Mouse (Mus musculus) stomach, postnatal 0 days (tissue): ENCODE data around the gene Brca1. TPM values are rescaled to one million over a fixed set of nuclear protein-coding genes. Genes with fewer than 3 reads are reported as not detected.
A peak's percentile ranks its signal among the peaks of the same experiment; 100 is the strongest.

ENCODE experiments used
- ATAC-seq: fragments of 200-750 bp; cut with Nextera tagmentation; 2 replicates; pipeline ENCODE4 v1.8.0; 2017; ENCODE audit not compliant: low FRiP score, low TSS enrichment
- DNase-seq: peaks from one replicate; pipeline ENCODE4 v3.0.0-alpha.2; 2016; ENCODE audit warnings: low spot score
- H3K27ac ChIP-seq: fragments of 300-500 bp; sonication (generic); replicated peaks from 2 replicates; pipeline ENCODE4 v1.5.1; 2014; ENCODE audit warnings: mild to moderate bottlenecking, control low read depth
- H3K27me3 ChIP-seq: fragments of 300-500 bp; sonication (generic); 2 replicates; pipeline ENCODE4 v1.6.1; 2014; ENCODE audit warnings: low read length; ENCODE audit not compliant: control insufficient read depth, insufficient read depth
- H3K36me3 ChIP-seq: fragments of 300-500 bp; sonication (generic); 2 replicates; pipeline ENCODE4 v1.6.1; 2014; ENCODE audit warnings: low read length, mixed read lengths; ENCODE audit not compliant: control insufficient read depth, insufficient read depth
- H3K4me1 ChIP-seq: fragments of 300-500 bp; sonication (generic); replicated peaks from 2 replicates; pipeline ENCODE4 v1.6.1; 2014; ENCODE audit warnings: antibody characterized with exemption; ENCODE audit not compliant: control insufficient read depth, insufficient read depth
- H3K4me2 ChIP-seq: fragments of 300-500 bp; sonication (generic); replicated peaks from 2 replicates; pipeline ENCODE4 v1.6.1; 2014; ENCODE audit warnings: low read depth, mild to moderate bottlenecking, control low read depth, moderate library complexity
- H3K4me3 ChIP-seq: fragments of 300-500 bp; sonication (generic); 2 replicates; pipeline ENCODE4 v1.5.1; 2014; ENCODE audit warnings: low read depth, low read length, control low read depth
- H3K9ac ChIP-seq: fragments of 300-500 bp; sonication (generic); 2 replicates; pipeline ENCODE4 v1.6.1; 2014; ENCODE audit warnings: mild to moderate bottlenecking, low read length, control low read depth, mixed read lengths
- H3K9me3 ChIP-seq: fragments of 300-500 bp; sonication (generic); 2 replicates; pipeline ENCODE4 v1.6.1; 2016; ENCODE audit warnings: low read length; ENCODE audit not compliant: control insufficient read depth
- CTCF ChIP-seq: IDR thresholded peaks from 2 replicates; pipeline ENCODE4 v1.5.1; 2016; ENCODE audit warnings: antibody characterized with exemption, low read depth, mild to moderate bottlenecking, moderate library complexity
- EP300 ChIP-seq: optimal IDR thresholded peaks from 2 replicates; pipeline ENCODE3; 2016; ENCODE audit warnings: antibody characterized with exemption
- WGBS: fragments of 180-500 bp; shearing (Covaris S2); extraction: QIAGEN DNeasy Blood & Tissue Kit; methylation state at CpG from one replicate; pipeline ENCODE4 v1.1.7; 2014; 5-methylcytosine and 5-hydroxymethylcytosine counted together
- polyA plus RNA-seq: library from polyadenylated mRNA; unstranded; fragments of >200 nt; fragmentation: Nextera tagmentation; extraction: Ambion mirVana; gene quantifications from 2 replicates; pipeline ENCODE4 v1.2.1, GENCODE M21; 2015

The Brca1 gene
- polyA plus RNA-seq, 1 experiment from 2014 or later = 2.5 TPM

DNA sequence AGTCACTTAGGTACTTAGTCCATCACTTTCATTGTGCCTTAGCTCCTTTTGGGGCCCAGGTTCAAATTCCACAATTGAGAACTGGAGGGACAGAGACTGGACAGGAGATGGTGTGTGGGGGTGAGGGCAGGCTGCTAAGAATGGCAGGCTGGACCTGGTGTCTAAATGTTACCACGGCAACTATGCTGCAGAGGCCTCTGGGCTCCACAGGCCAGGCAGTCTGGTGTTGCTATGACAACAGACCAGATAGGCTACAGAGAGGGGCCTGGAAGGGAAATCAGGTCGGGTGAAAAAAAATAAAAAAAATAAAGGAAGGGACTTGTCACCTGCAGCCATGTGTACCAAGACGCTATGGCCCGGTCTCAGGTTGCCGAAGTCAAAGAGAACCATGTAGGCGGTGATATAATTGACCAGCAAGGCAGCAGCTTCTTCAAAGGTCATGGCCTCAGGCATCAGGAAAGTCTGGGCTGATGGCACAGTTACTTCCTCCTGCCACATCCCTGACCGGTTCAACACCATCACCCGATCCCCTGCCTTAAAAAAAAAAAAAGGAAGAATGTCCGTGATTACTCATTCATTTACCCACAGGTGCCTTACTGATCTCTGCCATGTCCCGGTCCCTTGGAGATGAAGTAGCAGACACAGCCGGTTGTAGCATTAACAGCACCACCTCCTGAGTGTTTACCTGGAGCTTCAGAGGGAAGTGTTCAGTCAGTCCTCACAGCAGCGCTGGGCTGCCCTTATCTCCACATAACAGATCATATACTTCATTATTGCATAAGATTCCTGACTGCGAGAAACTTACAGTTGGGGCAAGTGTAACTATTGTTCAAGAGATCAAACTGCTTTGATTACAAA lies 88.9 kb downstream of the Brca1 start:
- H3K4me2 ChIP-seq = no peak overlapping the region
- WGBS = 28% methylated on average over 13 of the region's 13 CpGs
- no peak for DNase-seq
- no peak overlapping the region for H3K4me3 ChIP-seq
- no peaks in the 10 kb centered on the region for H3K9me3 ChIP-seq
- H3K4me1 ChIP-seq = peaks cover 12% of the 10 kb centered on the region
- TF ChIP-seq CTCF = no peak
- TF ChIP-seq EP300 = no peak
- no peak for ATAC-seq
- no peaks in the 10 kb centered on the region for H3K27me3 ChIP-seq
- no peak overlapping the region for H3K9ac ChIP-seq
- no peak overlapping the region for H3K27ac ChIP-seq
- H3K36me3 ChIP-seq = peaks cover 22% of the 10 kb centered on the region

DNA sequence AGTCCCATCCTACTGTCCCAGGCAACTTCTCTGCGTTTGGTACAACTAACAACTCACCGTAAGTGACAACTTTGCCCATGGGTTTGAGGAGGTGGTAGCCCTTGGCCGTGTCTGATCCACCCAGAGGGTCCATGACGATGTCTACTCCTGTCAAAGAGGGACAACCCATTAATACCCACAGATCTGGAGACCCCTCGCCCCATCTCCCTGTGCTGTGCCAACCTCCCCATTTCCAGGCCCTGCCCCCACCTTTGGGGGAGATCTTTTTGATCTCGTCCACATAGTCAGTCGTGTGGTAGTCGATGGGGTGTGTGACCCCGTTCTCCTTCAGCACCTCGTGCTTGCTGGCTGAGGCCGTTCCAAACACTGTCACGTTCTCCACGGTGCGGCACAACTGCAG lies 89.6 kb downstream of the Brca1 start:
- WGBS = 80% methylated on average over 14 of the region's 14 CpGs
- Histone ChIP-seq H3K9me3 (no peaks in the 10 kb centered on the region), H3K4me3 (no peak overlapping the region), H3K36me3 (peaks cover 23% of the 10 kb centered on the region), H3K9ac (no peak overlapping the region), H3K4me2 (no peak overlapping the region), H3K27ac (no peak overlapping the region), H3K4me1 (peaks cover 12% of the 10 kb centered on the region), H3K27me3 (no peaks in the 10 kb centered on the region)
- TF ChIP-seq CTCF (no peak), EP300 (no peak)
- DNase-seq = no peak
- ATAC-seq = no peak

DNA sequence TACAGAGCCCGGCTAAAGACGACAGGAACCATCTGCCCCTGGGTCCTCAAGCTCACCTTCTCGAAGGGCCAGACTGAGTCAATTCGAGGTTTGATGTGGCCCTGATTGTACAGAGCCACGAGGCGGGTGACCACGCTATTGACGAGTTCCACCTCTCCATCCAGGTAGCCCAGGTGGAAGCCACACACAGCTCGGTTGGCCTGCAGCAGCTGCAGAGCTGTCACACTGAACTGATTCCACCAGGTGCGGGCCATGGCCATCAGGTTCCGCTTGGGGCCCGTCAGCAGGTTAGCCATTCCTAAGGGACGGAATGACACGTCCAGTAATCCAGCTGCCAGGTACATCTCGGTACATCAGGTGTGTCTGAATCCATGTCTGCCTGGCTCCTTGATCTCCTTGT lies 91.4 kb downstream of the Brca1 start:
- Histone ChIP-seq H3K36me3 (peaks cover 26% of the 10 kb centered on the region), H3K9ac (no peak overlapping the region), H3K4me1 (peaks cover 12% of the 10 kb centered on the region), H3K27me3 (no peaks in the 10 kb centered on the region), H3K4me3 (no peak overlapping the region), H3K9me3 (no peaks in the 10 kb centered on the region), H3K4me2 (no peak overlapping the region), H3K27ac (no peak overlapping the region)
- TF ChIP-seq CTCF (no peak), EP300 (no peak)
- DNase-seq (no peak), ATAC-seq (no peak)
- 79% methylated on average over 15 of the region's 15 CpGs for WGBS

DNA sequence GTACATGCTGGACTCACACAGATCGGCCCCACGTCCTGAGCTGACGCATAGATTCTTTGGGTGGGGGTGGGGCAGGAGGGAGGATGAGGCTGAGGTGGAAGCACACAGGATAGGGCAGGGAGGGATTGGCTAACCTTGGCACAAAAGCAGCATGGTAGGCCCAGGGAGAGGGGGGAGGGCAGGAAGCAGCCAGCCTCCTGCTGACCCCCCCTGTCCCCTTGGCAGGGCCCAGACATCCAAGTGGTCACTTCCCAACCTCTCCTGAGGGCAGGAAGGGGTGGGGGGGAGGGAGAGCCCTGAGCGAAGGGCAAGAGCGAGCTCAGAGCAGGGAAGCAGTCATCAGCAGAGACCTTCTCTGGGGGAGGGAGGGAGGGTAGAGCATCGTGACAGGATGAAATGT lies 92.0 kb downstream of the Brca1 start:
- Histone ChIP-seq H3K9ac (no peak overlapping the region), H3K36me3 (peaks cover 26% of the 10 kb centered on the region), H3K4me2 (no peak overlapping the region), H3K4me3 (no peak overlapping the region), H3K27me3 (no peaks in the 10 kb centered on the region), H3K4me1 (peaks cover 12% of the 10 kb centered on the region), H3K9me3 (no peaks in the 10 kb centered on the region), H3K27ac (no peak overlapping the region)
- TF ChIP-seq CTCF (no peak), EP300 (no peak)
- ATAC-seq (peak; percentile 22; the same call in 1 of the 2 replicates), DNase-seq (no peak)
- 59% methylated on average over 3 of the region's 6 CpGs for WGBS

DNA sequence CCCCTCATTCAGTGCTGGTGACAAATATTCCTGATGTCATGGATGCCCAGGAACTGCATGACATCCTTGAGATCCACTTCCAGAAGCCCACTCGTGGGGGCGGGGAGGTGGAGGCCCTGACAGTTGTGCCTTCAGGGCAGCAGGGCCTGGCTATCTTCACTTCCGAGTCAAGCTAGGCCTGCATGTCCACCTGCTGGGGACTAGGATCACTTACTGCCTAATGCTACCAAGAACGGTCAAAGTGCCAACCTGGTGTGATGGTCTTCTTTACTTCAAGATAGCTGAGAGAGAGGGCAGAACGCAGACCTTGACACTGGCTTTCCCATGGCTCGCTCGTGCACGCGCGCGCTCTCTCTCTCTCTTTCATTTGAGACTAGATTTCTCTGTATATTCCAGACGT lies 93.5 kb downstream of the Brca1 start:
- ATAC-seq (no peak), DNase-seq (no peak)
- Histone ChIP-seq H3K4me2 (no peak overlapping the region), H3K9ac (no peak overlapping the region), H3K4me1 (peaks cover 6% of the 10 kb centered on the region; the same call in 1 of the 2 replicates), H3K36me3 (peaks cover 26% of the 10 kb centered on the region), H3K4me3 (no peak overlapping the region), H3K27me3 (no peaks in the 10 kb centered on the region), H3K27ac (no peak overlapping the region), H3K9me3 (no peaks in the 10 kb centered on the region)
- WGBS = 83% methylated on average over 12 of the region's 12 CpGs
- TF ChIP-seq EP300 = no peak
- TF ChIP-seq CTCF = no peak

DNA sequence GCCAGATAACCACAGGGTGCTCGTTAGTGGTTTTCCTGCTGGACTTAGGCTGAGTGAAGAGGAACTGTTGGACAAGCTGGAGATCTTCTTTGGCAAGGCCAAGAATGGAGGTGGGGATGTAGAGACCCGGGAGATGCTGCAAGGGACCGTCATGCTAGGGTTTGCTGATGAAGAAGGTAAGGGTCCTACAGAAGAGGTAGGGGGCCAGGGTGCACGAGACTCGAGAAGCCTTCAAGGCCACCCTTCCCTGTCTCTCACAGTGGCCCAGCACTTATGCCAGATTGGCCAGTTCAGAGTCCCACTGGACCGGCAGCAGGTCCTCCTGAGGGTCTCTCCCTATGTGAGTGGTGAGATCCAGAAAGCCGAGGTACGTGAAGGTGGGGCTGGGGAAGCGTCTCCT lies 94.1 kb downstream of the Brca1 start:
- Histone ChIP-seq H3K4me1 (peaks cover 4% of the 10 kb centered on the region; the same call in 1 of the 2 replicates), H3K9me3 (no peaks in the 10 kb centered on the region), H3K9ac (no peak overlapping the region), H3K27me3 (no peaks in the 10 kb centered on the region), H3K4me3 (no peak overlapping the region), H3K27ac (no peak overlapping the region), H3K4me2 (no peak overlapping the region), H3K36me3 (peaks cover 26% of the 10 kb centered on the region)
- DNase-seq (no peak), ATAC-seq (no peak)
- 87% methylated on average over 9 of the region's 9 CpGs for WGBS
- TF ChIP-seq EP300 (no peak), CTCF (no peak)
